Mouse (Mus musculus) intestine, postnatal 0 days (tissue): ENCODE data around the gene Cotl1. TPM values are rescaled to one million over a fixed set of nuclear protein-coding genes. Genes with fewer than 3 reads are reported as not detected.

ENCODE experiments used
- ATAC-seq: fragments of 200-750 bp; cut with Nextera tagmentation; 2 replicates; pipeline ENCODE4 v1.8.0; 2017; ENCODE audit warnings: mild to moderate bottlenecking, moderate TSS enrichment, moderate library complexity
- H3K27ac ChIP-seq: fragments of 300-500 bp; sonication (generic); 2 replicates; pipeline ENCODE4 v1.5.1; 2014; ENCODE audit warnings: mild to moderate bottlenecking, low read depth, low read length, moderate library complexity
- H3K27me3 ChIP-seq: fragments of 300-500 bp; sonication (generic); replicated peaks from 2 replicates; pipeline ENCODE4 v1.6.1; 2014; ENCODE audit warnings: low read length, mixed read lengths; ENCODE audit not compliant: control insufficient read depth, insufficient read depth
- H3K36me3 ChIP-seq: fragments of 300-500 bp; sonication (generic); 2 replicates; pipeline ENCODE4 v1.6.1; 2014; ENCODE audit warnings: mild to moderate bottlenecking, moderate library complexity; ENCODE audit not compliant: control insufficient read depth, insufficient read depth
- H3K4me1 ChIP-seq: fragments of 300-500 bp; sonication (generic); replicated peaks from 2 replicates; pipeline ENCODE4 v1.6.1; 2014; ENCODE audit warnings: antibody characterized with exemption, low read length, mixed read lengths; ENCODE audit not compliant: control insufficient read depth, insufficient read depth
- H3K4me2 ChIP-seq: fragments of 300-500 bp; sonication (generic); replicated peaks from 2 replicates; pipeline ENCODE4 v1.6.1; 2014; ENCODE audit warnings: low read depth, mild to moderate bottlenecking, moderate library complexity
- H3K4me3 ChIP-seq: fragments of 300-500 bp; sonication (generic); 2 replicates; pipeline ENCODE4 v1.5.1; 2014; ENCODE audit warnings: low read depth, low read length
- H3K9ac ChIP-seq: fragments of 300-500 bp; sonication (generic); 2 replicates; pipeline ENCODE4 v1.6.1; 2014; ENCODE audit warnings: mild to moderate bottlenecking, low read depth, low read length
- H3K9me3 ChIP-seq: fragments of 300-500 bp; sonication (generic); 2 replicates; pipeline ENCODE4 v1.6.1; 2016; ENCODE audit warnings: mixed run types; ENCODE audit not compliant: control insufficient read depth
- CTCF ChIP-seq: sonication (generic); IDR thresholded peaks from 2 replicates; pipeline ENCODE4 v1.5.1; 2016; ENCODE audit warnings: low read depth, mild to moderate bottlenecking, control low read depth, antibody characterized with exemption, moderate library complexity
- WGBS: fragments of 180-500 bp; shearing (Covaris S2); extraction: QIAGEN DNeasy Blood & Tissue Kit; methylation state at CpG from one replicate; pipeline ENCODE4 v1.1.7; 2014; 5-methylcytosine and 5-hydroxymethylcytosine counted together
- polyA plus RNA-seq: library from polyadenylated mRNA; unstranded; fragments of >200 nt; fragmentation: Nextera tagmentation; extraction: Ambion mirVana; gene quantifications from 2 replicates; pipeline ENCODE4 v1.2.1, GENCODE M21; 2015

Gene Cotl1
- polyA plus RNA-seq, 1 experiment from 2014 or later: 169 TPM

- WGBS: 88% methylated on average over 7 of the region's 7 CpGs
These were observed 50.8 kb downstream of the Cotl1 start for GRCm38 (mm10) chr8:119789581-119789980.

GRCm38 (mm10) chr8:119788607-119789381, 51.5 kb downstream of the Cotl1 start:
- H3K4me2 ChIP-seq: no peak overlapping the region
- no peak overlapping the region for H3K9ac ChIP-seq
- no peaks in the 10 kb centered on the region for H3K36me3 ChIP-seq
- H3K4me1 ChIP-seq: peaks cover 13% of the 10 kb centered on the region; the same call in 1 of the 2 replicates
- no peak overlapping the region for H3K4me3 ChIP-seq
- WGBS: 84% methylated on average over 9 of the region's 9 CpGs
- TF ChIP-seq CTCF: no peak
- ATAC-seq: no peak
- no peak overlapping the region for H3K27ac ChIP-seq
- no peaks in the 10 kb centered on the region for H3K9me3 ChIP-seq
- no peaks in the 10 kb centered on the region for H3K27me3 ChIP-seq

More at GRCm38 (mm10) chr8:119789581-119789980, 50.8 kb downstream of the Cotl1 start:
- no peaks in the 10 kb centered on the region for H3K36me3 ChIP-seq
- TF ChIP-seq CTCF: no peak
- H3K4me1 ChIP-seq: peaks cover 13% of the 10 kb centered on the region; the same call in 1 of the 2 replicates
- H3K4me3 ChIP-seq: no peak overlapping the region
- no peak for ATAC-seq
- no peaks in the 10 kb centered on the region for H3K9me3 ChIP-seq
- no peak overlapping the region for H3K27ac ChIP-seq
- no peaks in the 10 kb centered on the region for H3K27me3 ChIP-seq
- no peak overlapping the region for H3K4me2 ChIP-seq
- H3K9ac ChIP-seq: no peak overlapping the region

GRCm38 (mm10) chr8:119787341-119787740, 53.0 kb downstream of the Cotl1 start:
- no peaks in the 10 kb centered on the region for H3K27me3 ChIP-seq
- no peaks in the 10 kb centered on the region for H3K9me3 ChIP-seq
- no peak overlapping the region for H3K4me2 ChIP-seq
- H3K4me1 ChIP-seq: peaks cover 10% of the 10 kb centered on the region; the same call in 1 of the 2 replicates
- no peak overlapping the region for H3K27ac ChIP-seq
- H3K9ac ChIP-seq: no peak overlapping the region
- TF ChIP-seq CTCF: no peak
- WGBS: 28% methylated on average over 4 of the region's 4 CpGs
- no peak overlapping the region for H3K4me3 ChIP-seq
- no peak for ATAC-seq
- H3K36me3 ChIP-seq: no peaks in the 10 kb centered on the region

- H3K4me2 ChIP-seq: no peak overlapping the region
- peaks cover 6% of the 10 kb centered on the region; the same call in 1 of the 2 replicates for H3K4me1 ChIP-seq
- no peak overlapping the region for H3K9ac ChIP-seq
- H3K36me3 ChIP-seq: no peaks in the 10 kb centered on the region
- H3K27me3 ChIP-seq: no peaks in the 10 kb centered on the region
- no peak overlapping the region for H3K4me3 ChIP-seq
- no peak for TF ChIP-seq CTCF
- H3K27ac ChIP-seq: no peak overlapping the region
- WGBS: 86% methylated on average over 3 of the region's 3 CpGs
- no peaks in the 10 kb centered on the region for H3K9me3 ChIP-seq
- no peak for ATAC-seq
These were observed 53.5 kb downstream of the Cotl1 start for GRCm38 (mm10) chr8:119786871-119787270.

- Histone ChIP-seq H3K4me1 (no peaks in the 10 kb centered on the region; the same call in 1 of the 2 replicates), H3K4me3 (no peak overlapping the region), H3K9me3 (no peaks in the 10 kb centered on the region), H3K36me3 (no peaks in the 10 kb centered on the region), H3K4me2 (no peak overlapping the region), H3K27me3 (no peaks in the 10 kb centered on the region), H3K27ac (no peak overlapping the region), H3K9ac (no peak overlapping the region)
- TF ChIP-seq CTCF: no peak
- 70% methylated on average over 18 of the region's 18 CpGs for WGBS
- no peak for ATAC-seq
These were observed 54.5 kb downstream of the Cotl1 start for GRCm38 (mm10) chr8:119785764-119786405.

GRCm38 (mm10) chr8:119784676-119785075, 55.7 kb downstream of the Cotl1 start:
- Histone ChIP-seq H3K27ac (no peak overlapping the region), H3K36me3 (no peaks in the 10 kb centered on the region), H3K4me3 (no peak overlapping the region), H3K27me3 (no peaks in the 10 kb centered on the region), H3K4me1 (no peaks in the 10 kb centered on the region; the same call in 1 of the 2 replicates), H3K9me3 (no peaks in the 10 kb centered on the region), H3K9ac (no peak overlapping the region), H3K4me2 (no peak overlapping the region)
- ATAC-seq: no peak
- 82% methylated on average over 7 of the region's 7 CpGs for WGBS
- TF ChIP-seq CTCF: no peak
